Mouse (Mus musculus) lung, embryonic 14.5 days (tissue): ENCODE data around the gene Armc7. TPM values are rescaled to one million over a fixed set of nuclear protein-coding genes. Genes with fewer than 3 reads are reported as not detected.

Experiments used
- ATAC-seq: fragments of 200-750 bp; cut with Nextera tagmentation; 2 replicates; pipeline ENCODE4 v1.8.0; 2017; ENCODE audit warnings: mild to moderate bottlenecking, moderate TSS enrichment, moderate library complexity; ENCODE audit not compliant: insufficient read depth
- DNase-seq: peaks from one replicate; pipeline ENCODE4 v3.0.0-alpha.2; 2015
- H3K27ac ChIP-seq: fragments of 300-500 bp; sonication (generic); 2 replicates; pipeline ENCODE4 v1.5.1; 2014; ENCODE audit warnings: low read depth, mild to moderate bottlenecking, moderate library complexity
- H3K27me3 ChIP-seq: fragments of 300-500 bp; sonication (generic); 2 replicates; pipeline ENCODE4 v1.6.1; 2014; ENCODE audit warnings: low read length, control low read depth; ENCODE audit not compliant: insufficient read depth
- H3K36me3 ChIP-seq: fragments of 300-500 bp; sonication (generic); 2 replicates; pipeline ENCODE4 v1.6.1; 2014; ENCODE audit warnings: control low read depth; ENCODE audit not compliant: insufficient read depth
- H3K4me1 ChIP-seq: fragments of 300-500 bp; sonication (generic); 2 replicates; pipeline ENCODE4 v1.6.1; 2014; ENCODE audit warnings: antibody characterized with exemption, control low read depth; ENCODE audit not compliant: insufficient read depth
- H3K4me2 ChIP-seq: fragments of 300-500 bp; sonication (generic); 2 replicates; pipeline ENCODE4 v1.6.1; 2014; ENCODE audit warnings: mild to moderate bottlenecking
- H3K4me3 ChIP-seq: fragments of 300-500 bp; sonication (generic); 2 replicates; pipeline ENCODE4 v1.5.1; 2014; ENCODE audit warnings: low read depth, low read length
- H3K9ac ChIP-seq: fragments of 300-500 bp; sonication (generic); 2 replicates; pipeline ENCODE4 v1.6.1; 2014
- H3K9me3 ChIP-seq: fragments of 300-500 bp; sonication (generic); 2 replicates; pipeline ENCODE4 v1.6.1; 2016; ENCODE audit warnings: low read depth, low read length, control low read depth
- CTCF ChIP-seq: IDR thresholded peaks from 2 replicates; pipeline ENCODE4 v1.5.1; 2016; ENCODE audit warnings: antibody characterized with exemption, low read depth
- WGBS: fragments of 180-500 bp; shearing (Covaris S2); extraction: QIAGEN DNeasy Blood & Tissue Kit; methylation state at CpG from one replicate; pipeline ENCODE4 v1.1.7; 2014; 5-methylcytosine and 5-hydroxymethylcytosine counted together
- polyA plus RNA-seq: library from polyadenylated mRNA; unstranded; fragments of >200 nt; fragmentation: Nextera tagmentation; extraction: Ambion mirVana; gene quantifications from 2 replicates; pipeline ENCODE4 v1.2.1, GENCODE M21; 2014

Armc7 gene
- polyA plus RNA-seq = 5.7 and 8.0 TPM in 2 replicates

DNA sequence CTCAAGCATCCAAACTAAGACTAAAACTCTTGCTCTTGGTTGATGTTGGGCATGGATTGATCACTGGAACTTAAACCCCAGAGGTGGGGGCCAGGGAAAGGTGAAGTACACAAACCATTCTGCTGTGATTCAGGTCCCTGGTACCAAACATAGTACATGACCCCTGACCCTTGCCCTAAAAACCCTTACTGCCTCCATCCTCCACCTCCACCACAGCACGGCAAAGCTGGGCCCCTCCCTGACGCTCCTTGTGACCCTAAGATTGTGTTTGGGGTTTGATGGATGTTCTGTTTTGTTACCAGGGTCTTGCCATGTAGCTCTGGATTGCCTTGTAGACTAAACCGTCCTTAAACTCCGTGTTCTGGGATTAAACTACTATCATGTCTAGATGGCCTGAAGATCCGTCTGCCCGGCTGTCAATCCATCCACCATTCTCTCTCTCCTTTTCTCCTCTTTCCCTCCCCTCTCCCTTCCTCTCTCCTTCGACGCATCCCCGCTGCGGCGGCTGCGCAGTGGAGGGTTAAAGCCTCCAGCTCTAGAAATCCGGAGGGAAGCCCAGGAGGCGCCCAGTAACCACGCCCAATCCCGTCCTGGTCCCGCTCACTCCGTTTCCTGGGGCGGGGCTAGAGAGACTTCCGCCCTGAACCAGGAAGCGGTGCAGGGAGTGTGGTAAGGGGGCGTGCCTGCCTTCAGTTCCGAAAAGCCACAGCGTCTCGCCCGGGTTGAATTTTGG lies at the start of gene Armc7:
Armc7 (plus strand) TSS at position 643 of the 733 bp plus-strand sequence.
- Histone ChIP-seq H3K36me3 (no peaks in the 10 kb centered on the region), H3K27ac (peak within 1 kb of the TSS; percentile 77), H3K9ac (peak within 1 kb of the TSS; percentile 66), H3K9me3 (no peaks in the 10 kb centered on the region), H3K4me1 (peaks cover 7% of the 10 kb centered on the region), H3K27me3 (no peaks in the 10 kb centered on the region), H3K4me3 (peak within 1 kb of the TSS; percentile 70), H3K4me2 (peak within 1 kb of the TSS; percentile 83)
- WGBS = under 1% methylated on average over 26 of the region's 26 CpGs
- ATAC-seq (peak; percentile 97), DNase-seq (peak; percentile 99)
- no peak for TF ChIP-seq CTCF

DNA sequence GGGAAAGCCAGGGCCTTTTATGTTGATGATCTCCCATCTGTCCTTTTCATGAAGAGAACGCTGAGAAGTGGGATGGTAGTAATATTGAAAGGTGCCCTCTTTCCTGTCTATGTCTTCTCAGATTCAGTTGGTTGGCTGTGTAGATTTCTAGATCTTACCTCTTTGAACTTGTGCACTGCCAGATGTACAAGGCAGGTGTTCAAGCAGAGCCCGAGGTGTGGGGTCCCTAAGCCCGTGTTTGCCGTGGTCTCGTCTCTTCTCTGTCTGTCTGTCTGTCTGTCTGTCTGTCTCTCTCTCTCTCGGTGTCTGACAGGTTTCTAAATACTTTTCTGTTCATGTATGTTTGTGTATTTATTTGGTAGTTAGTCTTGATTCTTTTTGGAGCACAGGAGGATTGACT lies 49.8 kb upstream of the Armc7 start:
- Histone ChIP-seq H3K9me3 (no peaks in the 10 kb centered on the region), H3K4me2 (no peak overlapping the region), H3K27ac (no peak overlapping the region), H3K9ac (no peak overlapping the region), H3K4me3 (no peak overlapping the region), H3K4me1 (no peaks in the 10 kb centered on the region), H3K27me3 (no peaks in the 10 kb centered on the region), H3K36me3 (peaks cover 58% of the 10 kb centered on the region)
- WGBS = 88% methylated on average over 6 of the region's 6 CpGs
- no peak for TF ChIP-seq CTCF
- no peak for DNase-seq
- ATAC-seq = no peak

GRCm38 (mm10) chr11:115427482-115428331 lies 47.8 kb upstream of the Armc7 start:
- H3K9me3 ChIP-seq = no peaks in the 10 kb centered on the region
- DNase-seq (peak; percentile 91), ATAC-seq (peak; percentile 81)
- no peaks in the 10 kb centered on the region for H3K27me3 ChIP-seq
- H3K36me3 ChIP-seq = peaks cover 72% of the 10 kb centered on the region
- no peak overlapping the region for H3K4me2 ChIP-seq
- no peak overlapping the region for H3K4me3 ChIP-seq
- WGBS = 32% methylated on average over 20 of the region's 20 CpGs
- TF ChIP-seq CTCF = peak; percentile 83
- H3K4me1 ChIP-seq = no peaks in the 10 kb centered on the region
- H3K9ac ChIP-seq = no peak overlapping the region
- no peak overlapping the region for H3K27ac ChIP-seq

DNA sequence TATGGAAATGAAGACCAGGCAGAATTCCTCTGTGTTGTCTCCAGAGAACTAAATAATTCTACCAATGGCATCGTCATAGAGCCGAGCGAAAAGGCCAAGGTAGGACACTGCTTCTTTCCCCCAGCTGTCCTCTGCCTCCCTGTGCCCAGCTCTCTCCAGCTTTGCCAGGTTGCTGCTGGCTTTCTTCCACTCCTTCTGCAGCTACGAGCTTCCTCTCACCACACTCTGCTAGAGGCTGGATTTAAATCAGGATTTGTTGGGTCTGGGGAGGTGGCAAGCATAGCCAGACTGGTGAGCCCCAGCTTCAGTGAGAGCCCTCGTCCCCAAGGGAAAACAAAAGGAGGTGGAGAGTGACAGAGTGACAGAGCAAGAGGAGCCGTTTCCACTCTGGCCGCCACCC lies 46.2 kb upstream of the Armc7 start:
- Histone ChIP-seq H3K9me3 (no peaks in the 10 kb centered on the region), H3K27ac (no peak overlapping the region), H3K4me1 (no peaks in the 10 kb centered on the region), H3K4me2 (no peak overlapping the region), H3K4me3 (no peak overlapping the region), H3K36me3 (peaks cover 66% of the 10 kb centered on the region), H3K9ac (no peak overlapping the region), H3K27me3 (no peaks in the 10 kb centered on the region)
- ATAC-seq (no peak), DNase-seq (no peak)
- 83% methylated on average over 7 of the region's 7 CpGs for WGBS
- no peak for TF ChIP-seq CTCF

- no peaks in the 10 kb centered on the region for H3K9me3 ChIP-seq
- no peak for TF ChIP-seq CTCF
- ATAC-seq = no peak
- WGBS = 93% methylated on average over 6 of the region's 6 CpGs
- no peaks in the 10 kb centered on the region for H3K27me3 ChIP-seq
- no peak overlapping the region for H3K4me3 ChIP-seq
- H3K4me1 ChIP-seq = no peaks in the 10 kb centered on the region
- no peak overlapping the region for H3K9ac ChIP-seq
- DNase-seq = no peak
- H3K4me2 ChIP-seq = no peak overlapping the region
- peaks cover 59% of the 10 kb centered on the region for H3K36me3 ChIP-seq
- no peak overlapping the region for H3K27ac ChIP-seq
These were observed 44.9 kb upstream of the Armc7 start for GRCm38 (mm10) chr11:115430561-115430960.

- H3K4me1 ChIP-seq = no peaks in the 10 kb centered on the region
- TF ChIP-seq CTCF = no peak
- ATAC-seq (no peak), DNase-seq (no peak)
- no peak overlapping the region for H3K4me2 ChIP-seq
- H3K27ac ChIP-seq = no peak overlapping the region
- H3K27me3 ChIP-seq = no peaks in the 10 kb centered on the region
- no peak overlapping the region for H3K9ac ChIP-seq
- H3K9me3 ChIP-seq = no peaks in the 10 kb centered on the region
- H3K4me3 ChIP-seq = no peak overlapping the region
- H3K36me3 ChIP-seq = peaks cover 39% of the 10 kb centered on the region
- WGBS = 49% methylated on average over 4 of the region's 4 CpGs
These were observed 42.7 kb upstream of the Armc7 start for GRCm38 (mm10) chr11:115432814-115433213.

- Histone ChIP-seq H3K27ac (no peak overlapping the region), H3K9me3 (no peaks in the 10 kb centered on the region), H3K27me3 (no peaks in the 10 kb centered on the region), H3K9ac (no peak overlapping the region), H3K36me3 (peaks cover 39% of the 10 kb centered on the region), H3K4me1 (no peaks in the 10 kb centered on the region), H3K4me3 (no peak overlapping the region), H3K4me2 (no peak overlapping the region)
- no peak for DNase-seq
- 62% methylated on average over 6 of the region's 6 CpGs for WGBS
- ATAC-seq = no peak
- no peak for TF ChIP-seq CTCF
These were observed 42.1 kb upstream of the Armc7 start for GRCm38 (mm10) chr11:115433342-115433741.
